8 mouse cellular contexts compared by ENCODE assay signal in genomic region chr19:3723904-3724303, GRCm38 (mm10). TPM values are rescaled to one million over a fixed set of nuclear protein-coding genes. Genes with fewer than 3 reads are reported as not detected.
DNase-seq lines count a peak whose midpoint lies in the region; ATAC-seq and TF ChIP-seq lines count a peak whose summit lies in the region.

No protein-coding gene starts in this region.

- H3K9me3 ChIP-seq in lung, embryonic 14.5 days (ENCODE audit: low read depth, low read length), result no peaks in the 10 kb centered on the region

- H3K27me3 ChIP-seq in lung, embryonic 14.5 days (ENCODE audit: insufficient read depth, low read length), result no peaks in the 10 kb centered on the region

- no peak overlapping the region for H3K4me2 ChIP-seq in lung, embryonic 14.5 days

- H3K27ac ChIP-seq in lung, embryonic 14.5 days (ENCODE audit: low read depth), result no peak overlapping the region

- ATAC-seq in lung, embryonic 14.5 days (ENCODE audit: insufficient read depth), result no peak

- no peaks in the 10 kb centered on the region for H3K4me1 ChIP-seq in lung, embryonic 14.5 days (ENCODE audit: insufficient read depth)

- intact Hi-C loops in heart, postnatal 25 days (cut with DNase I), result loop anchor here (5.0 to 10.0 kb wide), 2 partner anchors 48 to 261 kb away; partner anchors contain the start of gene Acy3

- WGBS in lung, embryonic 14.5 days, result 75% methylated on average over 4 of the region's 4 CpGs

- H3K36me3 ChIP-seq in lung, embryonic 14.5 days (ENCODE audit: insufficient read depth), result no peaks in the 10 kb centered on the region

- DNase-seq in gastrocnemius, postnatal 10 days, result peak; percentile 28
- DNase-seq in gastrocnemius, postnatal 4 days (ENCODE audit: low spot score in 2 of 2), result no peak
- peak; percentile 49 for DNase-seq in right cerebral cortex, postnatal 4 days
- DNase-seq in right cerebral cortex, postnatal 25 days, result no peak
- DNase-seq in lung, embryonic 14.5 days, result peak; percentile 66
- peak; percentile 48 for DNase-seq in thymus, postnatal 0 days (ENCODE audit: low spot score)
- no peak for DNase-seq in heart, postnatal 25 days (ENCODE audit: low spot score)
- no peak for DNase-seq in layer of hippocampus, adult 9-11 months

- no peak overlapping the region for H3K9ac ChIP-seq in lung, embryonic 14.5 days

- no peak overlapping the region for H3K4me3 ChIP-seq in lung, embryonic 14.5 days (ENCODE audit: low read depth, low read length)

- TF ChIP-seq CTCF in lung, embryonic 14.5 days (IDR thresholded peaks at IDR 0.05; ENCODE audit: low read depth), result peak; percentile 63

RNA-seq across cellular contexts. Expression of gene 1810055G02Rik, which starts 15.8 kb away (rescaled TPM):
- 10 to 100 TPM; 19.5 to 26.6 TPM for total RNA-seq in gastrocnemius, postnatal 10 days (2021)
- total RNA-seq in gastrocnemius, postnatal 4 days (2021), result 10 to 100 TPM; 29.8 to 29.9 TPM
- polyA plus RNA-seq in lung, embryonic 14.5 days (2014; fragmentation: Nextera tagmentation; extraction: Ambion mirVana), result 40.3 and 40.9 TPM in 2 replicates
- polyA plus RNA-seq in thymus, postnatal 0 days (2015; fragmentation: Nextera tagmentation; extraction: Ambion mirVana), result 6.8 and 8.6 TPM in 2 replicates
- 1 to 10 TPM; 7.9 to 8.3 TPM for total RNA-seq in heart, postnatal 25 days (2021)

RNA-seq across cellular contexts. Expression of gene Lrp5, which starts 37.5 kb away (rescaled TPM):
- 10 to 100 TPM; 40.7 to 44.1 TPM for total RNA-seq in gastrocnemius, postnatal 10 days (2021)
- total RNA-seq in gastrocnemius, postnatal 4 days (2021), result 10 to 100 TPM; 51.4 to 55.9 TPM
- polyA plus RNA-seq in lung, embryonic 14.5 days (2014; fragmentation: Nextera tagmentation; extraction: Ambion mirVana), result 9.3 and 11.4 TPM in 2 replicates
- polyA plus RNA-seq in thymus, postnatal 0 days (2015; fragmentation: Nextera tagmentation; extraction: Ambion mirVana), result 1.6 and 2.1 TPM in 2 replicates
- total RNA-seq in heart, postnatal 25 days (2021), result 10 to 100 TPM; 49.8 to 52.1 TPM

RNA-seq across cellular contexts. Expression of gene Kmt5b, which starts 43.3 kb away (rescaled TPM):
- total RNA-seq in gastrocnemius, postnatal 10 days (2021), result 10 to 100 TPM; 25.0 to 32.5 TPM
- 10 to 100 TPM; 34.5 to 37.1 TPM for total RNA-seq in gastrocnemius, postnatal 4 days (2021)
- 33.3 and 34.3 TPM in 2 replicates for polyA plus RNA-seq in lung, embryonic 14.5 days (2014; fragmentation: Nextera tagmentation; extraction: Ambion mirVana)
- 24.7 and 31.1 TPM in 2 replicates for polyA plus RNA-seq in thymus, postnatal 0 days (2015; fragmentation: Nextera tagmentation; extraction: Ambion mirVana)
- 10 to 100 TPM; 30.4 to 35.6 TPM for total RNA-seq in heart, postnatal 25 days (2021)

Comparison
In these comparisons a context has a peak if more than half of its experiments do, and no peak if none do; other contexts are left out.
1. DNase-seq: peak in gastrocnemius, postnatal 10 days (single experiment), right cerebral cortex, postnatal 4 days (single experiment), lung, embryonic 14.5 days (single experiment) and thymus, postnatal 0 days (single experiment); none in gastrocnemius, postnatal 4 days (0 of 2), right cerebral cortex, postnatal 25 days (single experiment), heart, postnatal 25 days (single experiment) and layer of hippocampus, adult 9-11 months (single experiment).